Mouse (Mus musculus): ENCODE measurements around the gene Hsd11b2.
"Not testable (repeated sequence)": the region's sequence is repeated elsewhere in the genome, so short reads cannot be mapped to it uniquely, and the experiment has no call there.

Hsd11b2 gene

DNA sequence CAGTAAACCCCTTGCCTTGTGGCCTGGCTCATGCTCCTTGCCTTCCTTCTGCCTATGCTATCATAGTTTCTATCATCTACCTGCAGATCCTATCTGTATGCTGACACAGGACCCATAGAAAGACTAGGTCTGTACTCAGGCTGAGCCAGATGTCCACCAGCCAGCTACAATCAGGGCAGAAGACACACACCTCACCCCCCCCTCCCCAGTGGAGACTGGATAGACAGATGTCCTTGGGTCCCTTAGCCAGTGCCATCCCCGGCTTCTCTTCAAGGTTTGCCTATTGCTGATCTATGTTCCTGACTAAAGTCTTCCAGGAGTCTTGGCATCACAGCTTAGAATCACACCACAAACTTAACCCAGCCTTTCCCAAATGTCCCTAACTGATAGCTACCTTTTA lies 9.7 kb downstream of the Hsd11b2 start:
- DNase-seq, result no peak

DNA sequence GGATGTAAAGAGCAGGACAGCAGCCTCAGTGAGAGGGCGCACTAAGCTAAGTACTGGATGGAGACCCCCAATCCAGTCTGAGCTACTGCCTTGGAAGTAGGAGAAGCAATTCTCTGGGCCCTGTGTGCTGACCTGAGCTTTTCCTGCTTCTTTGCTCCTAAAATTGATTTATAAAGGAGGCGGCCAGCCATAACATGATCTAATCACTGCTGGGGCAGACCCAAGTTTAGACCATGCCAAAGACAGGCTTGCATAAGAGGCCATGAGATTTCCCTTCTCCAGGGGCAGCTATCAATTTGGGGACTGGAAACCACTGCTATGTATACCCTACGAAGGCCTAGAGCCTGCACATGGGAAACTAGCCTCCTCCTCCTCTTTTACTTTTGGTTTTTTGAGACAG lies 10.7 kb downstream of the Hsd11b2 start:
- no peak for DNase-seq

DNA sequence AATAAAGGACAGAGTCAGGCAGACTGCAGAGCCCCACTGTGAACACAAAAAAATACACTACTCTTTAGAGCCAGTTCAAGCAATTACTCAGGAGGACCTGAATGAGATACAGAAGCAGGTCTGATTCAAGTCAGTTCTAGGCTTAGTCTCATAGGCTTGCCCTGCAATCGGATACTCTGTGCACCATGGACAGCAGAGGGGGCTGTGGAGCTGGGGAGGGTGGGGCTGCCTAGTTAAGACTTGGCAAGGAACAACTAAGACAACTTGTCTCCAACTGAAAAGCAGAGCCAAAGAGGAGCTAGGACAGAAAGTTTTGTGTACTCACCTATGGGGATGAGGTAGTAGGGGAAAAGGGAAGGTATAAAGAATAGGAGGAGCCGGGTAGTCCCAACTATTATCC lies 13.2 kb downstream of the Hsd11b2 start:
- DNase-seq, result peak; percentile 78

DNA sequence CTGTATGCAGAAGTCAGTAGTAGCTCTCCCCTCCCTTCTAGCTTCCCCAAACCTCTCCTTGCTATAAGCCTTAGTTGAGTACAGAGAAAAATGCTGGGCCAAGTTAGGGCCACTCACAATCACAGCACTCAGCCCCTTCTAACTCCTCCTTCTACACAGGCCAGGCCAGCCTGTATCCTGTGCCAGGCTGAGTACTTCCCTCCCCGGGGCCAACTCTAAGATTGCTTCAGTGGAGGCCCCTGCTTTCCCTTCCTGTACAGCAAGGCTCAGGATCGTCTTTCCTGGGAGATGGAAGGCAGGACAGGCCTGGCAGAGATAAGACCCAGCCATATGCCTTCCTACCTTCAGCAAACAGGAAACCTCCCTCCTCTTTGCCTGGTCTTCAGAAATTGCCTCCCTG lies 14.9 kb downstream of the Hsd11b2 start:
- DNase-seq, result peak; percentile 62

DNA sequence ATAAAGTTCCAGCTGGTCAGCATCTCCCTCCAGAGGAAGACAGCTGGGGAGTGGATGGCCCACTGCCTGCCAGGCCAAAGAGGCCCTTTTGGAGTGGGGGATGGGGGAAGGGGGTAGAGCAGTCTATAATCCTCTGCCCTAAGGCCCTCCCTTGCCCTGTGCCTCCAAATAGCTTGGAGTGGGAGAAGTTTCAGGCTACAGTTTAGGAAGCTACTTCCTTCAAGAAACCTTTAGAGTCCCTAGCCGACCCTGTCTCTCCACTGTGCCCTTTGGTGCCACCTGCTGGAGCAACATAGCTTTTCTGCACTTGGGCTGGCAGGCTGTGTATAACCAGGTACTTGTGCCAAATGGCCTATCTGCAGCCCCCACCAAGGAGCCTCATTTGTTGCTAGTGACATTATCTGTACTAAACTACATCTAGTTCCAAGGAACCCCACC lies 15.4 kb downstream of the Hsd11b2 start:
- DNase-seq, result peak; percentile 90

DNA sequence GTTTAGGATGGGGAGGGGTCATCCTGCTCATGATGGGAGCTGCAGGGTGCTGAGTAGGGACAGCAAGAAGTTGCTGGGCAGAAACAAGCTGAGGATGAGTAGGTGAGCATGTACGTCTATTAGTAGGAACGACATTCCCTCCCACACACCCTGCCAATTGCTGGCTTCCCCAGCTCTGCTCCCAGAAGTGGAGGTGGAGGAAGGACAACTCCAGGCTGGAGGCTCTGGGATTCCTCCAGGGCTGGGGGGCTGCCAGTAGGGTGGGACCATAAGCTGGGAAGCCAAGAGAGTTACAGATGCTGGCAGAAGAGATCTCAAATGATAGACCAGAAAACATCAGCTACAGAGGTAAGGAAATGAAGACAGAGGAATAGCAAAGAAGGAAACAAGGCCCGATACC lies 18.0 kb downstream of the Hsd11b2 start:
- no peak for DNase-seq

DNA sequence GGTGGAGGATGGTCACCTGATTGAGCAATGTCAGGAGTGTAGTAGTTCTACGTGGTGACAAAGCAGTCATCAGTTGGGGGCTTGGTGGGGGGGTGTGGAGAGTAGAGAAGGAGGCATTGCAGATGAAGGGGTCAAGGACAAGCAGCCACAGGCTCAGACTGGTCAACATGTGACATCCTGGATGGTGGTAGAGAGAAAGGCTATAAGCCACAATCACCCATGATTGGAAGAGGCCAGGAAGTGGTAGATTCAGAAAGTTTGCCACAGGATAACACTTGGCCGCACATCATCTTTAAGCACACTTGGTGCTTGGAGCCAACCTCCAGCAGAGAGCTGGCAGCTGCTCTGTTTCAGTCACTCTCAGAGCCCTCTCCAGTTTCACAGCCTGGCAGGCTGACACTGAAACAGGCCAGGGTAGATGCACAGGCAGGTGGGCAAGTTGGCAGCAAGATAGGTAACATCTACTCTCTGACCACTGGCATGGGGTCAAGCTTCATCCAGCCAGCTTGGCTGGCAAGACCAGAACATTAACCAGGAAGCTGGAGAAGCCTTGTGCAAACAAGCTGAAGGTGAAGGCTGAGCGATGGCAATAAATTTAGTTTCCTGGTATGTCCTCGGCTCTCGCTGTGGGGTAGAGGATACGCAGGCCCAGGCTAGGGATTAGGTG lies 18.6 kb downstream of the Hsd11b2 start:
- DNase-seq, result peak; percentile 57

DNA sequence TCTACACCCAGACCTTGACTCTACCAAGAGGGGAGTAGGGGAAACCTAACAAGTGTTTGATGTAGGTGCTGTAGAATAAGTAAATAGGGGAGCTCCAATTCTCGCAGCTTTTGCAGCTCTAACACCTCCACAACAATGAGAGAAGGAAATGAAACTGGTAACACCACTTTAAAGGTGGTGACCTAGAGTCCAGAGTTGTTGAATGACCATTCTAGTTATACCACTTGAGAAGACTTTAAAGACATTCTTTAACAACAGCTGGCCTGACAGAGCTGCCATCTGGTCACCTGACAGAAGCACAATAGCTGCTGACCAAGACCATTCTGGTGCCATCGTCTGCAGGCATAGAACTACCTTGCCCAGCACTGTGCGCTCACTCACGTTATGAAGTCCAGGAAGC lies 20.4 kb downstream of the Hsd11b2 start:
- peak; percentile 42 for DNase-seq

DNA sequence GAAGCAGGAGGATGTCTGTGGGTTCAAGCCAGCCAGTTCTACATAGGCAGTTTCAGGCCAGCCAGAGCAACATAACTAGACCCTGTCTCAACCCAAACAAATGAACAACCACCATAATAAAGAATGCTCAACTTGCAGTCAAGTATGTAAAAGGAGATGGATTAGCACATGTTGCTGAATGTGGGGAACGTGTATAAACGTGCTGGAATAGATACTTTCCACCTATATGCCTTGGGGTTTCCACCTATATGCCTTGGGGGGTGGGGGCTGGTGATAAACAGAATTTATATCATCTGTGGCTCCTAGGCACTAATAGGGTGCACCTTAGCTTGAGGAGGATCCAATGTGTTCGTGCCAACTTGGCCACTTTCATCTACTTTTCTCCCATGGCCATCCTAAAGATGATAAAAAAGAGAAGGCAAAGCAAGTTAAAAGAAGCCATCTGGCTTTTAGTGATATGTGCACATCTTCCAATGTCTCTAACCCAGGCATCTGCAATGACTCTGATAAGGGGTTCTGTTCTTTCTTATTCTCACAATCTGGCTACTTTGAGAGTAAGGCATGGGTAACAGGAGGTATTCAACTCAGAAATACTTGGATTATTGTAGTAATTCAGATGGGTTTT lies 23.6 kb downstream of the Hsd11b2 start:
- no peak for DNase-seq

DNA sequence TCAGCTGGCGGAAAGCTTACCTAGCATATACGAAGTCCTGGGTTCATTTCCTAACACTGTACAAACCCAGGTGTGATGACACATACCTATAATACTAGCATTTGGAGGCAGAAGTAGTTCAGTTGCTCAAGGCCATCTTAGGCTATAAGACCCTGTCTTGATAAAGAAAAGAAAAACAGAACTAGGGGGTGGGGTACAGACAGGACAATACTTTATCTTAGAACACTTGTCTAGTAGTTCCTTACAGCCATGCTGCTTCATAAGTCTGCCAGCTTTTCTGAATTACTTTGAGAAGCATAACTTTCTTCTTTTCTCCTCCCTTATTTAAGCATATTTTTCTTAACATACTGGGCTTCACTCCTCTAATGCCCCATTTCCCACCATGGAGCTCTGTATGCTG lies 24.3 kb downstream of the Hsd11b2 start:
- no peak for DNase-seq

DNA sequence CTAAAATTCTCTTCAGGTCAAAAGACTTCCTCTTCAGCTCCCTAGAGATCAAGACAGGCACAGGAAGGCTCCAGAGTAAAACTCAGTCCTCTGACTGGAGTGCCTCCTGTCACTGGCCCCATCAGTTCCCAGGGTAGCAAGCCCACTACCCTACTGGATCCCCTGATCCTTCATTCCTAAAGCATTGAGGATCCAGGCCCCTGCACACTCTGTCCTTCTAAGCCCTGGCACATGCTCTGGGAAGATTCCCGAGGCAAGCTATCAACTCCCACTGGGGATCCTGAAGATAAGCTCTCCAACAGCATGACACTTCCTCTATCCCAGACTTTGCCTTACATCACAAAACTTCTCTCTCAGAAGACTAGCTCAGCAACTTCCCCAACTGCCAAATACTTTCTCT lies 25.1 kb downstream of the Hsd11b2 start:
- no peak for DNase-seq

DNA sequence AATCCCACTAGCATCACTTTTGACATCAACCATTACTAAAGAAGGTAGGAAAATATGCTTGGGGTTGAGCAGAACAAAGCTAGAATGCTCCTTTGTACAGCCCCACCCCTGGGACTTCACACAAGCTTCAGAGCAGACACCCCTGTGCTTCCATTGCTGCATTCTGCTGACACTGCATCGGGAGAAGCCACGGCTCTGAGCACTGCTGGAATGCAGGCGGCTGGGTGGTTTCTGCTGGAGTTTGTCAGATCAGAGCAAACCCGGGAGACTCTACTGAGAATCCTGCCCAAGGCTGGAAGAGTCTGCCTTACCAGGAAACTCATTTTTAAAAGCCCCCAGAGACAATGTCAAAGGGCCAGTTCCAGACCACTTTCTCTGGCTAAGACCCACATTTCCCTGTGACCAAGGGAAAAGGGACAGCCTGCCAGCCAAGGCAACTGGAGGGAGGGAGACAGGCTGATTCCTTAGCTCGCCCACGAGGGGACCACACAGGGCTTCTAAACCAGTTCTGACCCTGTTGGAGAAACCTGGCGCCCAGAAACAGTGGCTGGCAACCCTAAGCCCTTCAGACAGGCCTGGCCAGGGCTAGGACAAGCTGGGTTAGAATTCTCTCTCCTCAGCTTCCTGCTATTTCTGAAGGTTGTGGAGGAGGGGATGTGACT lies 26.1 kb downstream of the Hsd11b2 start:
- no peak for DNase-seq

DNA sequence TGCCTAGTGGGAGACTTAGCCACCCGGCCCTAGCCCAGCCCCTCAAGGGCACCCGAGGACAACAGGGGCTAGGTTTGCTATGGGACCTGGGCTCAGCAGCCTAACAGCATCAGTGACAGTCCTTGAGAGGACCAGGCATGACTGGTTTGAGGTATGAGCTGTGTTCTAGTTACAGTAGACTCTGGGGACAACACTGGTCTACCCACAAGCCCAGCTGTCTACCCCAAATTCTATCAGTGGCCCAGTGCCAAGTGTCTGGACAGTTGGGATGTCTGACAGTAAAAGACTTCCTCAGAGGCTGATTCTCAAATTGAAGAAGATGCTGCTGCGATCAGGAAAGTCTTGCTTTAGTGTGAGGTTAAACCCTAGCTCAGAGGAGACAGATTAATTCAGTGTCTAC lies 26.7 kb downstream of the Hsd11b2 start:
- no peak for DNase-seq

DNA sequence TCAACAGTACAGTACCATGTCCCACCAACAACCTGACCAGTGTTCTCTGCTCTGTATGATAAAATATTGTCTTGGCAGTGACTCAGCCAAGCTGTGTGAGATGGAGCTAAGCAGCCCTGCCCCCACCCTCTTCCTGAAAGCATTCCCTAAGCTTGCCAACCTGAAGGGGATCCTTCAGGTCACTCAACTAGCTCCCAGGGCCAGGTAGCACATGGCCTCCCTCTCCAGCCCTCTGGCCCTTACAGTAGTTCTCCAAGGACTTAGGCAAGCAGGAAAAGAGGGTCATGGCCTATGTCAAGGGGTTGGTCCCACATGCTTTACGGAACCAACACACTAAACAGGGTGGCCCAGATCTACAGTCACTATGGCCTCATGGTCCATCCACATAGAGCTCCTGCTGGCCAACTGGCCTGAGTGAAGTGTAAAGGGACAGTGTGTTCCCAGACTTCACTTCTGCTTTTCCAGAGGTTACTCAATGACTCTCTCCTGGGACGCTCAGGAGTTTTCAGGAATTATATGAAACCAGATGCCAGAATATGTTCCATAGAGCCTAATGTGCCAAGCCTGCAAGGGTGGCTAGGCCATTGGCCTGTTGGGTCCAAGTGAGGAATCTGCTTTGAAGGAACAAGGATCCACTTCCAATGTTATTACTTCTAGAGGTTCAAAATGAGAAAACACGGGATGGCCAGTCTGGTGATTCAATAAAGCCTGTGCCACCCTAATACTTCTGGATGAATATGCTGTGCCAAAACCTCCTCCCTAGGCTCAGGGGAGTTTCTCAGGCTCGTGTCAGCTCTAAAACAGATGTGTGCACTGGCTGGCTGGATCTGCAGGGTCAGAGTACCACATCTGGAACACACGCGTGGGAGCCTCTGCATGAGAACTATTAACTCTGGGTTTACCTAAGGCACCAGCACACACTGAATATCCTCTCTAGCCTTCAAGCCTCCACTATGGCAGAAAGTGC lies 28.1 kb downstream of the Hsd11b2 start:
- peak; percentile 88 for DNase-seq

DNA sequence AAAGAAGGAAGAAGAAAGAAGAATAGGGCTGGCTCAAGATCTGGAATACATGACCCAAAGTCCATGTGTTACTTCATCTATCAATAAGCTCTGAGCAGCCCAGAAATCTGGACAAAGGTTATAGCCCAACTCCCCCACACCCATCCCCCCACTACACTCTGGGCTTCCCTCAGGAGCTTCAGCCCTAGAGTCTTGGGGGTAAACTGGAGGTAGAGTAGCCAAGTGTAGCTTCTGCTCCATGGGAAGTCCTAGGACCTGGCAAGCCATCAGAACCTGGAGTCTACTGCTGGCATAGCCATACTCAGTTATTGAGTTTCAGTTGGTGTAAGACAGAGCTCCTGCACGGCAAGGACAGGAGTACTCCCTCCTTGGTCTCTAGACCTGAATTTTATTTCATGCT lies 31.0 kb downstream of the Hsd11b2 start:
- no peak for DNase-seq

DNA sequence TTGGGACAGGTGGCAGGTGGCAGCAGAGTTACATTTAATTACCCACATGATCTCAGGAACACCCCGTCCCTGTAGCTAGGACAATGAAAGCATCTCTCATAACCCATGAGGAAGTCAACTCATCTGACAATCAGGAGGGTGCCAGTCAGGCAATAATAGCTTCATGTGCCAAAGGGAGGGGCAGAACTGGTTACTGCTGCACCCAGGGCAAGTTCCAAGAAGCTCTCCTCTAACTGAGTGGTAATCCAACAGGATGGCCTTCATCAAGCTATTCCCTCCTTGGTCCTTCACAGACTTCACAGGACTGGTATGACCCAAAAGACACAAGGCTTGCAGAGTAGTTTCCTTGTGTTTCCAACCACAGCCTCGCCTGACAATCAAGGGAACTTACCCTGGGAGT lies 31.5 kb downstream of the Hsd11b2 start:
- DNase-seq, result no peak

DNA sequence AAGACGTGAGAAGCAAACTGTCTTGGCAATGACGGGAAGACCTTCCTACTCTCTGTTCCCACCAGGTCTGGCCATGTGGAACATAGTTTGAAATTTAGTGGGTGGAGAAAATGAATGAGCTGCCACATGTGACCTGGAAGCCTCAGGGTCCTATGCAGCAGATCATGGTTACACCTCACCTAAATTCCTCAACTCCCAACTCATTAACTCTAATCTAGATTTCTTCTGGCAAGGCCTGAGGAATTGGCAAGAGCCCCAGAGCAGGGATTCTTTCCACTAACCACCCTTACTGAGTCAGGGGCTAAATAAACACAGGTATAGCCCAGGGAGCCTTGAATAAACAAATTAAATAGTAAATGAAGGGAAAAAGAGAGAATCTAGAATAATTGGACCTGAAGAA lies 33.5 kb downstream of the Hsd11b2 start:
- no peak for DNase-seq

DNA sequence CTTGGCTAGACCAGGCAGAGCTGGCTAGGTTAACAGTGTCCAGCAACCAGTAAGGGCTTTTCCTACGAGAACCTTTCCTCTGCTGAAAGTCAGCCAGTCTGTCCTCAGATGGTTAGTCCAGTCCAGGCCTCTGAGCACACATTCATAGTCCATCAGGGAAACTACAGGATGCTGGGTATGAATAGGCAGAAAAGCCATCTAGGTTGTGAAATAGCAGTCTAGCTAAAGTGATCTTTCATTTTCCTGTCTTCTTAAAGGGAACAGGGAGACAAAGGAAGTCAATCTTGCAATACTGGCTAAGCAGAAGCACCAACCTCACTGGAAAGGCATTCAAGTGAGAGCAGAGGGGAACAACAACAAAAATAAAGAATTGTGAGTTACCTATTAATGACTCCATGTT lies 34.3 kb downstream of the Hsd11b2 start:
- DNase-seq, result no peak

DNA sequence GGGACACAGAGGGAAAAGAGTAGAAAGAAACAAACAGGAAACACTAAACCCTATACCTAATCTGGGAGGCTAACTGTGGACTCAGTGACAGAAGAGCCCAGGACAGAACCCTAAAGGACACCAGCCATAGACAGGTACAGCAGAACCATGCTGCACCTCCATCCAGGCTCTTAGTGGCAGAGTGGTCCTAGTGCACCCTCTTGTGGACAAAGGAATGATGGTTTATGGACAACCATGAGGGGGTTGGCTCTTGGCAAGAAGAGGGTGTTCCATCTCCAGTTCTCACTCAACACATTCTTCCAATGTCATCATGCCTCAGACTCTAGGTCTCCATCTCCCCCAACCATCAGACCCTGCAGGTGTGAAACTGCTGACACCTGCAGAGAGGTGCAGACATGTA lies 35.5 kb downstream of the Hsd11b2 start:
- peak; percentile 88 for DNase-seq

DNA sequence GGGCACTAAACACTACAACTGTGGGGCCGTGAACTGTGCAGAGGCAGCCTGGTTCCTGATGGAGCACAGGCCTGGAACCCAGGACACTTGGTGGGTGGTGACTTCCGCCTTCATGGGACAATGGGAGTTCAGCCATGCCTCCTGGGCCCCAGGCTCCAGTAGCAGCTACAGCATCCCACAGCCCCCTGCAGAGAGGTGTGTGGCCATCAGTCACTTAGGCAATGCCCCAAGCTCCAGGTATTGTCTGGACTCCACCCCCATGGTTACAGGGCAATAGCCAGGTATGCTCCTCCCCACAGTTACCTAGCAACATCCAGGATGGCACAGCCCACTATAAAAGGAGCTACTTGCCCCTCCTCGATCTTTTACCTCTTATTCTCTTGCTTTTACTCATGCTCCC lies 36.7 kb downstream of the Hsd11b2 start:
- DNase-seq, result no peak

DNA sequence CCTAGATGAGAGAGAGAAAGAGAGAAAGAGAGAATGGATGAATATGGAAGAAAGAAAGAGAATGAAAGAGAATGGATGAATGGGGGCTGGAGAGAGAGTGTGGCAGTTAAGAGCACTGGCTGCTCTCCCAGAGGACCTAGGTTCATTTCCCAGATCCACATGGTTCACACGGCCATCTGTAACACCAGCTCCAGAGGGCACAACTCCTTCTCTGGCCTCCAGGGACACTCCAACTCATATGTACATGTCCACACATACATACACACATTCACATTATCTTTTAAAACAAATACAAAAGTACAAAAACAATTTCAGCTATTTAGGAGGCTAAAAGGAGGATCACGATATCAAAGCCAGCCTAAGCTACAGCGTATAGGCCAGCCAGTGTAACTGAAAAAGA lies 44.3 kb downstream of the Hsd11b2 start:
- DNase-seq, result no peak

DNA sequence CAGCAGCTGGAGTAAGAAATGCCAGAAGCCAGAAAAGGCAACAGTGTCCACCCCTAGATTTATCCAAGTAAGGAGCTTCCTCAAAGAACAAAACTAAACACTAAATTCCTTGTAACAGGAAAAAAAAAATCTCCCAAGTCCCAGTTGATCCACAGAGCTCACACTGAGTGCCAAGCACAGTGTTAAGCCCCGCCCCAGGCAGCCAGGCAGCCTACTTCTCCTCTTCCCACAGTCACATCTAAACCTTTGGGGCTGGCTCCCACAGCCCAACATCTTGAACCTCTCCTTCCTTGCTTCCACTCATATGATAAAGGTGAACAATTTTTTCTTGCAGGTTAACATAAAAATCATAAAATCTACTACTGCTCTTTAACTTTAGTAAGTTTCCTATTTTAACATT lies 45.3 kb downstream of the Hsd11b2 start:
- DNase-seq, result no peak

DNA sequence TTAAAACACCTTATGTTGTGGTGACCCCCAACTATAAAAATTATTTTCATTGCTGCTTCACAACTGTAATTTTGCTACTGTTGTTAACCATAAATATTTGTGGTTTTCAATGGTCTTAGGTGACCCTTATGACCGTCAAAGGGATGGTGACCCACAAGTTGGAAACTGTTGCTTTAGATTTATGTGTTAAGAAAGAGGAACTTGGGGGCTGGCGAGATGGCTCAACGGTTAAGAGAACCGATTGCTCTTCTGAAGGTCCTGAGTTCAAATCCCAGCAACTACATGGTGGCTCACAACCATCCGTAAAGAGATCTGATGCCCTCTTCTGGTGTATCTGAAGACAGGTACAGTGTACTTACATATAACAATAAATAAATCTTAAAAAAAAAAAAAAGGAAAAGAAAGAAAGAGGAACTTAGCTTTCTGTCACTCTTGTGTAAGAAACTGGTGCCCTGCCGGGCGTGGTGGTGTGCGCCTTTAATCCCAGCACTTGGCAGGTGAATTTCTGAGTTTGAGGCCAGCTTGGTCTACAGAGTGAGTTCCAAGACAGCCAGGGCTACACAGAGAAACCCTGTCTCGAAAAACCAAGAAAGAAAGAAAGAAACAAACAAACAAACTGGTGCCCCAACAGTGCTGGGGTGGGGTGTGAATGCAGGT lies 46.1 kb downstream of the Hsd11b2 start:
- not testable (repeated sequence) for DNase-seq

Data from lung, postnatal 36 days (tissue).